Mouse (Mus musculus): ENCODE results near the gene Pdcd4. TPM values are rescaled to one million over a fixed set of nuclear protein-coding genes. Genes with fewer than 3 reads are reported as not detected.

Gene Pdcd4
- polyA plus RNA-seq, 1 experiment, result 9.4 TPM

- DNase-seq (ENCODE audit: low read depth in 1 of 2, low spot score in 2 of 2), result no peak
- Histone ChIP-seq H3K4me3 (ENCODE audit: extremely low read depth, insufficient read depth, insufficient read length) (no peak overlapping the region), H3K4me1 (ENCODE audit: control insufficient read depth, insufficient read depth, insufficient read length) (no peaks in the 10 kb centered on the region), H3K27me3 (ENCODE audit: control insufficient read depth, insufficient read depth, low read length) (no peaks in the 10 kb centered on the region), H3K27ac (ENCODE audit: insufficient read depth, low read length) (no peak overlapping the region), H3K36me3 (ENCODE audit: control insufficient read depth, insufficient read depth, low read length) (no peaks in the 10 kb centered on the region)
- 89% methylated on average over 15 of the region's 15 CpGs for WGBS
- TF ChIP-seq CTCF (IDR thresholded peaks at IDR 0.05; ENCODE audit: extremely low read depth, insufficient read depth, insufficient read length, insufficient replicate concordance) (no peak), POLR2A (IDR thresholded peaks at IDR 0.05; ENCODE audit: low read depth, low read length) (no peak)
Measured at GRCm38 (mm10) chr19:53852699-53853451, 39.2 kb upstream of the Pdcd4 start.

- Histone ChIP-seq H3K4me3 (ENCODE audit: extremely low read depth, insufficient read depth, insufficient read length) (no peak overlapping the region), H3K27ac (ENCODE audit: insufficient read depth, low read length) (no peak overlapping the region), H3K36me3 (ENCODE audit: control insufficient read depth, insufficient read depth, low read length) (no peaks in the 10 kb centered on the region), H3K4me1 (ENCODE audit: control insufficient read depth, insufficient read depth, insufficient read length) (no peaks in the 10 kb centered on the region), H3K27me3 (ENCODE audit: control insufficient read depth, insufficient read depth, low read length) (no peaks in the 10 kb centered on the region)
- DNase-seq (ENCODE audit: low read depth in 1 of 2, low spot score in 2 of 2), result no peak
- no peak for TF ChIP-seq CTCF (IDR thresholded peaks at IDR 0.05; ENCODE audit: extremely low read depth, insufficient read depth, insufficient read length, insufficient replicate concordance)
- TF ChIP-seq POLR2A (IDR thresholded peaks at IDR 0.05; ENCODE audit: low read depth, low read length), result no peak
- WGBS, result 76% methylated on average over 4 of the region's 4 CpGs
Measured at GRCm38 (mm10) chr19:53854978-53855377, 37.1 kb upstream of the Pdcd4 start.

GRCm38 (mm10) chr19:53855781-53856180 lies 36.2 kb upstream of the Pdcd4 start:
- Histone ChIP-seq H3K4me1 (ENCODE audit: control insufficient read depth, insufficient read depth, insufficient read length) (no peaks in the 10 kb centered on the region), H3K27me3 (ENCODE audit: control insufficient read depth, insufficient read depth, low read length) (no peaks in the 10 kb centered on the region), H3K27ac (ENCODE audit: insufficient read depth, low read length) (no peak overlapping the region), H3K36me3 (ENCODE audit: control insufficient read depth, insufficient read depth, low read length) (no peaks in the 10 kb centered on the region), H3K4me3 (ENCODE audit: extremely low read depth, insufficient read depth, insufficient read length) (no peak overlapping the region)
- TF ChIP-seq POLR2A (IDR thresholded peaks at IDR 0.05; ENCODE audit: low read depth, low read length), result no peak
- no peak for DNase-seq (ENCODE audit: low read depth in 1 of 2, low spot score in 2 of 2)
- 88% methylated on average over 5 of the region's 5 CpGs for WGBS

GRCm38 (mm10) chr19:53856794-53857193 lies 35.2 kb upstream of the Pdcd4 start:
- TF ChIP-seq POLR2A (IDR thresholded peaks at IDR 0.05; ENCODE audit: low read depth, low read length) (no peak), CTCF (IDR thresholded peaks at IDR 0.05; ENCODE audit: extremely low read depth, insufficient read depth, insufficient read length, insufficient replicate concordance) (no peak)
- WGBS, result 94% methylated on average over 9 of the region's 9 CpGs
- H3K4me1 ChIP-seq (ENCODE audit: control insufficient read depth, insufficient read depth, insufficient read length), result no peaks in the 10 kb centered on the region

GRCm38 (mm10) chr19:53857962-53858361 lies 34.1 kb upstream of the Pdcd4 start:
- WGBS, result 90% methylated on average over 6 of the region's 6 CpGs
- no peaks in the 10 kb centered on the region for H3K36me3 ChIP-seq (ENCODE audit: control insufficient read depth, insufficient read depth, low read length)
- H3K4me1 ChIP-seq (ENCODE audit: control insufficient read depth, insufficient read depth, insufficient read length), result no peaks in the 10 kb centered on the region
- H3K27me3 ChIP-seq (ENCODE audit: control insufficient read depth, insufficient read depth, low read length), result no peaks in the 10 kb centered on the region
- no peak for DNase-seq (ENCODE audit: low read depth in 1 of 2, low spot score in 2 of 2)
- no peak overlapping the region for H3K27ac ChIP-seq (ENCODE audit: insufficient read depth, low read length)
- no peak for TF ChIP-seq POLR2A (IDR thresholded peaks at IDR 0.05; ENCODE audit: low read depth, low read length)
- no peak for TF ChIP-seq CTCF (IDR thresholded peaks at IDR 0.05; ENCODE audit: extremely low read depth, insufficient read depth, insufficient read length, insufficient replicate concordance)
- H3K4me3 ChIP-seq (ENCODE audit: extremely low read depth, insufficient read depth, insufficient read length), result no peak overlapping the region

More at GRCm38 (mm10) chr19:53856794-53857193, 35.2 kb upstream of the Pdcd4 start:
- DNase-seq (ENCODE audit: low read depth in 1 of 2, low spot score in 2 of 2), result no peak
- Histone ChIP-seq H3K27me3 (ENCODE audit: control insufficient read depth, insufficient read depth, low read length) (no peaks in the 10 kb centered on the region), H3K36me3 (ENCODE audit: control insufficient read depth, insufficient read depth, low read length) (no peaks in the 10 kb centered on the region), H3K27ac (ENCODE audit: insufficient read depth, low read length) (no peak overlapping the region), H3K4me3 (ENCODE audit: extremely low read depth, insufficient read depth, insufficient read length) (no peak overlapping the region)

- Histone ChIP-seq H3K4me1 (ENCODE audit: control insufficient read depth, insufficient read depth, insufficient read length) (no peaks in the 10 kb centered on the region), H3K27me3 (ENCODE audit: control insufficient read depth, insufficient read depth, low read length) (no peaks in the 10 kb centered on the region), H3K27ac (ENCODE audit: insufficient read depth, low read length) (no peak overlapping the region), H3K36me3 (ENCODE audit: control insufficient read depth, insufficient read depth, low read length) (no peaks in the 10 kb centered on the region), H3K4me3 (ENCODE audit: extremely low read depth, insufficient read depth, insufficient read length) (no peak overlapping the region)
- TF ChIP-seq POLR2A (IDR thresholded peaks at IDR 0.05; ENCODE audit: low read depth, low read length), result no peak
- TF ChIP-seq CTCF (IDR thresholded peaks at IDR 0.05; ENCODE audit: extremely low read depth, insufficient read depth, insufficient read length, insufficient replicate concordance), result no peak
- no peak for DNase-seq (ENCODE audit: low read depth in 1 of 2, low spot score in 2 of 2)
- 76% methylated on average over 9 of the region's 9 CpGs for WGBS
Measured at GRCm38 (mm10) chr19:53859149-53859548, 32.9 kb upstream of the Pdcd4 start.

GRCm38 (mm10) chr19:53859593-53859992 lies 32.4 kb upstream of the Pdcd4 start:
- Histone ChIP-seq H3K4me1 (ENCODE audit: control insufficient read depth, insufficient read depth, insufficient read length) (no peaks in the 10 kb centered on the region), H3K27me3 (ENCODE audit: control insufficient read depth, insufficient read depth, low read length) (no peaks in the 10 kb centered on the region), H3K27ac (ENCODE audit: insufficient read depth, low read length) (no peak overlapping the region), H3K4me3 (ENCODE audit: extremely low read depth, insufficient read depth, insufficient read length) (no peak overlapping the region), H3K36me3 (ENCODE audit: control insufficient read depth, insufficient read depth, low read length) (no peaks in the 10 kb centered on the region)
- DNase-seq (ENCODE audit: low read depth in 1 of 2, low spot score in 2 of 2), result no peak
- 91% methylated on average over 7 of the region's 7 CpGs for WGBS
- no peak for TF ChIP-seq POLR2A (IDR thresholded peaks at IDR 0.05; ENCODE audit: low read depth, low read length)
- TF ChIP-seq CTCF (IDR thresholded peaks at IDR 0.05; ENCODE audit: extremely low read depth, insufficient read depth, insufficient read length, insufficient replicate concordance), result no peak
